Mouse (Mus musculus): Measurements from ENCODE around the gene Tmem9b.

GRCm38 (mm10) chr7:109686585-109687128 lies 66.0 kb downstream of the Tmem9b start:
- TF ChIP-seq CTCF (IDR thresholded peaks at IDR 0.05; ENCODE audit: low read depth, low read length) (no peak), POLR2A (IDR thresholded peaks at IDR 0.05; ENCODE audit: borderline replicate concordance, low read depth, low read length) (no peak)

All from bone marrow macrophage, adult 2 months (primary cell).